ENCODE assay signal across 8 mouse cellular contexts in the genomic region with DNA sequence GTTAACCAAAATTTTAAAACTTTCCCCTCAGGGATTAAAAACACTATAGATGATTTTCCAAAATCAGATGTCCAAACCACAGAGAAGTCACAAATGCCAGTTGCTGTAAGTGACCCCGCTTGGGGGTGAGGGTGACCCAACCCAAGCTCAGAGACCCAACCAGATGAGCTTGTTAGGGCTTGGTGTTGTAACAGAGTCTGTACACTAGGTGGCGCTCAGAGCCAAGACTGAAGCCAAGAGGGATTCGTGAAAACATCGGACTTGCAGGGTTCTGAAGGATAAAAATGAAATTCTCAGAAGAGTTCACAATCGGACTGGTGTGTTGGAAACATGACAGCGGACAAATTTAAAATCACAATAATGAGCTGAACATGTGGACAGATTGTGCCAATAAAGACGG. TPM values are rescaled to one million over a fixed set of nuclear protein-coding genes. Genes with fewer than 3 reads are reported as not detected.
DNase-seq lines count a peak whose midpoint lies in the region; ATAC-seq and TF ChIP-seq lines count a peak whose summit lies in the region.

No protein-coding gene starts in this region.

- TF ChIP-seq EP300 in MEL (IDR thresholded peaks at IDR 0.05; ENCODE audit: low read depth in 1 of 2, low read length in 2 of 2), result no peak
- no peak for TF ChIP-seq EP300 in liver, postnatal 0 days (IDR thresholded peaks at IDR 0.05; ENCODE audit: low read depth)

- no peaks in the 10 kb centered on the region for H3K9me3 ChIP-seq in MEL (replicated peaks; ENCODE audit: insufficient read depth, low read length)
- H3K9me3 ChIP-seq in liver, postnatal 0 days (ENCODE audit: low read length), result no peaks in the 10 kb centered on the region

- no peak overlapping the region for H3K9ac ChIP-seq in MEL (ENCODE audit: control insufficient read depth, low read depth, low read length, poor library complexity, severe bottlenecking)
- no peak overlapping the region for H3K9ac ChIP-seq in liver, postnatal 0 days (replicated peaks)

- H3K4me3 ChIP-seq in MEL (ENCODE audit: control insufficient read depth in 1 of 2, insufficient read depth in 1 of 2, low read depth in 2 of 2, low read length in 2 of 2), result no peak overlapping the region
- no peak overlapping the region for H3K4me3 ChIP-seq in liver, postnatal 0 days (ENCODE audit: low read depth, low read length)

- TF ChIP-seq POLR2A in MEL (IDR thresholded peaks at IDR 0.05; ENCODE audit: control insufficient read depth in 1 of 2, insufficient read depth in 1 of 2, low read depth in 1 of 2, low read length in 2 of 2, poor library complexity in 1 of 2), result no peak

- no peak overlapping the region for H3K4me2 ChIP-seq in liver, postnatal 0 days (ENCODE audit: low read depth, low read length)

- no peaks in the 10 kb centered on the region for H3K79me2 ChIP-seq in MEL (ENCODE audit: control insufficient read depth, insufficient read depth, low read length, poor library complexity)

- peak; percentile 78 for DNase-seq in 3T3-L1 (ENCODE audit: low read depth, low spot score)
- peak; percentile 74 for DNase-seq in MEL (ENCODE audit: low read depth, low spot score)
- DNase-seq in cerebellum, adult 8-10 months, result peak; percentile 73
- peak; percentile 54 to 62 for DNase-seq in frontal cortex, postnatal 25 days (ENCODE audit: low spot score in 2 of 2)
- DNase-seq in kidney, adult 9 months, result peak; percentile 83
- peak; percentile 77 for DNase-seq in liver, postnatal 0 days
- DNase-seq in retina, postnatal 1 day, result peak; percentile 84
- DNase-seq in thymus, postnatal 36 days, result peak; percentile 60 to 66

- no peaks in the 10 kb centered on the region for H3K4me1 ChIP-seq in MEL (ENCODE audit: control insufficient read depth in 1 of 2, insufficient read depth in 2 of 2, low read length in 2 of 2)
- peaks cover 4% of the 10 kb centered on the region; the same call in 1 of the 2 replicates for H3K4me1 ChIP-seq in liver, postnatal 0 days (ENCODE audit: insufficient read depth)

- peak; percentile 87 for TF ChIP-seq RAD21 in MEL (IDR thresholded peaks at IDR 0.05; ENCODE audit: low read depth, low read length)

- TF ChIP-seq CTCF in MEL (IDR thresholded peaks at IDR 0.05 in 2 of 3, conservative IDR thresholded peaks at IDR 0.05 in 1 of 3; ENCODE audit: control insufficient read depth in 1 of 3, insufficient read depth in 1 of 3, low read depth in 2 of 3, low read length in 3 of 3, poor library complexity in 1 of 3, severe bottlenecking in 1 of 3), result peak; percentile 79 to 93 (median 89)
- TF ChIP-seq CTCF in liver, postnatal 0 days (IDR thresholded peaks at IDR 0.05; ENCODE audit: low read depth), result peak; percentile 97

- H3K27ac ChIP-seq in MEL (ENCODE audit: control insufficient read depth, low read depth, low read length), result no peak overlapping the region
- no peak overlapping the region for H3K27ac ChIP-seq in liver, postnatal 0 days (ENCODE audit: low read depth)

- no peaks in the 10 kb centered on the region for H3K27me3 ChIP-seq in MEL (ENCODE audit: control insufficient read depth in 1 of 2, insufficient read depth in 2 of 2, low read length in 2 of 2)
- no peaks in the 10 kb centered on the region for H3K27me3 ChIP-seq in liver, postnatal 0 days (ENCODE audit: insufficient read depth, low read length)

- ATAC-seq in liver, postnatal 0 days, result peak; percentile 47

- peaks cover 0 to 2% of the 10 kb centered on the region in 2 experiments; a peak in 2 of 4 replicates for H3K36me3 ChIP-seq in MEL (ENCODE audit: control insufficient read depth in 1 of 2, insufficient read depth in 2 of 2, low read length in 2 of 2)
- peaks cover 25% of the 10 kb centered on the region for H3K36me3 ChIP-seq in liver, postnatal 0 days (replicated peaks; ENCODE audit: insufficient read depth, low read length)

- WGBS in liver, postnatal 0 days (ENCODE audit: insufficient replicate concordance), result 16% methylated on average over 7 of the region's 7 CpGs

TF ChIP-seq in MEL, 35 proteins besides CTCF, POLR2A, EP300 and RAD21:
- TF ChIP-seq USF1 (IDR thresholded peaks at IDR 0.05; ENCODE audit: low read depth, low read length), result no peak
- TF ChIP-seq SIN3A (IDR thresholded peaks at IDR 0.05; ENCODE audit: low read length), result 0 out of 2 replicates have a peak, but pooled peaks have one; percentile 24
- no peak for TF ChIP-seq ZNF384 (IDR thresholded peaks at IDR 0.05; ENCODE audit: low read depth, low read length)
- no peak for TF ChIP-seq MAX (IDR thresholded peaks at IDR 0.05; ENCODE audit: low read length)
- TF ChIP-seq UBTF (IDR thresholded peaks at IDR 0.05; ENCODE audit: borderline replicate concordance, insufficient read depth, low read depth, low read length), result no peak
- TF ChIP-seq SMC3 (IDR thresholded peaks at IDR 0.05; ENCODE audit: low read depth, low read length), result peak; percentile 86
- TF ChIP-seq E2F4 (IDR thresholded peaks at IDR 0.05; ENCODE audit: borderline replicate concordance, low read depth, low read length), result no peak
- no peak for TF ChIP-seq USF2 (IDR thresholded peaks at IDR 0.05; ENCODE audit: borderline replicate concordance in 1 of 2, insufficient read depth in 1 of 2, low read depth in 1 of 2, low read length in 2 of 2)
- peak; percentile 78 for TF ChIP-seq ZC3H11A (IDR thresholded peaks at IDR 0.05; ENCODE audit: low read depth, low read length)

RNA-seq across cellular contexts. Expression of gene Cisd1, which starts 18.0 kb away (rescaled TPM):
- total RNA-seq in MEL (2012; rRNA removed), result 109 and 117 TPM in 2 replicates
- 100 to 1,000 TPM in 1 of 2 experiments, not detected in 1; 108 TPM for polyA plus RNA-seq in MEL (2012; ENCODE audit: insufficient read depth in 1 of 2, insufficient read length in 2 of 2, low read depth in 1 of 2, low replicate concordance in 2 of 2, missing spikeins in 1 of 2)
- polyA plus RNA-seq in liver, postnatal 0 days (2015; fragmentation: Nextera tagmentation; extraction: Ambion mirVana), result 261 and 297 TPM in 2 replicates

RNA-seq across cellular contexts. Expression of gene Ipmk, which starts 20.8 kb away (rescaled TPM):
- total RNA-seq in MEL (2012; rRNA removed), result 21.0 and 21.9 TPM in 2 replicates
- polyA plus RNA-seq in MEL (2012; ENCODE audit: insufficient read depth in 1 of 2, insufficient read length in 2 of 2, low read depth in 1 of 2, low replicate concordance in 2 of 2, missing spikeins in 1 of 2), result 10 to 100 TPM in 1 of 2 experiments, not detected in 1; 36.7 TPM
- polyA plus RNA-seq in liver, postnatal 0 days (2015; fragmentation: Nextera tagmentation; extraction: Ambion mirVana), result 9.4 and 10.9 TPM in 2 replicates

RNA-seq across cellular contexts. Expression of gene Ube2d1, which starts 41.7 kb away (rescaled TPM):
- total RNA-seq in MEL (2012; rRNA removed), result 2.4 and 2.9 TPM in 2 replicates
- polyA plus RNA-seq in MEL (2012; ENCODE audit: insufficient read depth in 1 of 2, insufficient read length in 2 of 2, low read depth in 1 of 2, low replicate concordance in 2 of 2, missing spikeins in 1 of 2), result 10 to 100 TPM in 1 of 2 experiments, not detected in 1; 16.5 TPM
- polyA plus RNA-seq in liver, postnatal 0 days (2015; fragmentation: Nextera tagmentation; extraction: Ambion mirVana), result 6.9 and 8.8 TPM in 2 replicates
